Mouse (Mus musculus) intestine, embryonic 14.5 days (tissue): ENCODE measurements around the gene Treml1. TPM values are rescaled to one million over a fixed set of nuclear protein-coding genes. Genes with fewer than 3 reads are reported as not detected.
A peak's percentile ranks its signal among the peaks of the same experiment; 100 is the strongest.

Experiments
- ATAC-seq: fragments of 200-750 bp; cut with Nextera tagmentation; replicated peaks from 2 replicates; pipeline ENCODE4 v1.8.0; 2017; ENCODE audit warnings: low read depth, moderate number of reproducible peaks, moderate TSS enrichment, moderate library complexity; ENCODE audit not compliant: low FRiP score, low TSS enrichment
- DNase-seq: peaks from one replicate; pipeline ENCODE4 v3.0.0-alpha.2; 2018; ENCODE audit warnings: low spot score
- H3K27ac ChIP-seq: fragments of 300-500 bp; sonication (generic); 2 replicates; pipeline ENCODE4 v1.5.1; 2014; ENCODE audit warnings: low read depth, mild to moderate bottlenecking, control low read depth
- H3K27me3 ChIP-seq: fragments of 300-500 bp; sonication (generic); replicated peaks from 2 replicates; pipeline ENCODE4 v1.6.1; 2014; ENCODE audit warnings: low read length, control low read depth; ENCODE audit not compliant: control insufficient read depth, insufficient read depth
- H3K36me3 ChIP-seq: fragments of 300-500 bp; sonication (generic); 2 replicates; pipeline ENCODE4 v1.6.1; 2014; ENCODE audit warnings: low read length, control low read depth; ENCODE audit not compliant: control insufficient read depth, insufficient read depth
- H3K4me1 ChIP-seq: fragments of 300-500 bp; sonication (generic); replicated peaks from 2 replicates; pipeline ENCODE4 v1.6.1; 2014; ENCODE audit warnings: low read length, control low read depth, mixed read lengths; ENCODE audit not compliant: control insufficient read depth, insufficient read depth
- H3K4me2 ChIP-seq: fragments of 300-500 bp; sonication (generic); 2 replicates; pipeline ENCODE4 v1.6.1; 2014; ENCODE audit warnings: low read length
- H3K4me3 ChIP-seq: fragments of 300-500 bp; sonication (generic); 2 replicates; pipeline ENCODE4 v1.5.1; 2014; ENCODE audit warnings: low read depth, low read length, control low read depth, mixed read lengths
- H3K9ac ChIP-seq: fragments of 300-500 bp; sonication (generic); 2 replicates; pipeline ENCODE4 v1.6.1; 2014; ENCODE audit warnings: mild to moderate bottlenecking, low read length
- H3K9me3 ChIP-seq: fragments of 300-500 bp; sonication (generic); 2 replicates; pipeline ENCODE4 v1.6.1; 2016; ENCODE audit warnings: low read length, control low read depth; ENCODE audit not compliant: control insufficient read depth
- WGBS: fragments of 180-500 bp; shearing (Covaris S2); extraction: QIAGEN DNeasy Blood & Tissue Kit; methylation state at CpG from one replicate; pipeline ENCODE4 v1.1.7; 2014; 5-methylcytosine and 5-hydroxymethylcytosine counted together
- polyA plus RNA-seq: library from polyadenylated mRNA; unstranded; fragments of >200 nt; fragmentation: Nextera tagmentation; extraction: Ambion mirVana; gene quantifications from 2 replicates; pipeline ENCODE4 v1.2.1, GENCODE M21; 2014

The Treml1 gene
- polyA plus RNA-seq, 1 experiment from 2014 or later: 0.91 TPM

- Histone ChIP-seq H3K4me2 (no peak overlapping the region), H3K4me3 (no peak overlapping the region), H3K9me3 (no peaks in the 10 kb centered on the region), H3K4me1 (no peaks in the 10 kb centered on the region), H3K9ac (no peak overlapping the region), H3K27ac (no peak overlapping the region), H3K36me3 (no peaks in the 10 kb centered on the region), H3K27me3 (no peaks in the 10 kb centered on the region)
- WGBS: 71% methylated on average over 4 of the region's 4 CpGs
- ATAC-seq (no peak), DNase-seq (no peak)
These were observed 33.1 kb upstream of the Treml1 start for GRCm38 (mm10) chr17:48326656-48327055.

GRCm38 (mm10) chr17:48332524-48332923 lies 27.2 kb upstream of the Treml1 start:
- Histone ChIP-seq H3K36me3 (no peaks in the 10 kb centered on the region), H3K9me3 (no peaks in the 10 kb centered on the region), H3K4me3 (no peak overlapping the region), H3K9ac (no peak overlapping the region), H3K27ac (no peak overlapping the region), H3K27me3 (no peaks in the 10 kb centered on the region), H3K4me2 (no peak overlapping the region), H3K4me1 (no peaks in the 10 kb centered on the region)
- DNase-seq (no peak), ATAC-seq (no peak)
- WGBS: 86% methylated on average over 2 of the region's 2 CpGs

- Histone ChIP-seq H3K27me3 (no peaks in the 10 kb centered on the region), H3K4me2 (no peak overlapping the region), H3K27ac (no peak overlapping the region), H3K9me3 (no peaks in the 10 kb centered on the region), H3K36me3 (no peaks in the 10 kb centered on the region), H3K4me3 (no peak overlapping the region), H3K4me1 (no peaks in the 10 kb centered on the region), H3K9ac (no peak overlapping the region)
- WGBS: 84% methylated on average over 4 of the region's 4 CpGs
- no peak for DNase-seq
- no peak for ATAC-seq
These were observed 25.5 kb upstream of the Treml1 start for GRCm38 (mm10) chr17:48334186-48334585.

DNA sequence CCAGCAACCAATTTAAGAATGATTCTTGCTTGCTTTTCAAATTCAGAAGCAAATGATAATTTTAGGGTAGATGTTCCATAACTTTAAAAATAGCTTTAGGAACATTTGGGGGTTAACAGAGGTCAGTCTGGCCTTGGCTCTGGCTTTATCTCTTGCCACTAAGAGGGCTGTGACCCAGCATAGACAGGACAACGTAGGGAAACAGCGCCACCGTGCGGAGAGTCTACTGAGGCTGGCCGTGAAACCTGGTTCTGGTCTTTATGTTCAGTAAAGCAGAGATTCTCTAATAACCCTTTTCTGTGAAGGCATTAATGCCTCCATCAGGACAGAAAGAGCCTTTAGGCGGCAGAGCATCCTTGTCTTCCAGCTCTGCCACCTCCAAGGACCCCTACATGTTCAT lies 22.9 kb upstream of the Treml1 start:
- no peak overlapping the region for H3K27ac ChIP-seq
- ATAC-seq: 0 out of 2 replicates have a peak, but pooled peaks have one; percentile 43
- H3K9me3 ChIP-seq: no peaks in the 10 kb centered on the region
- H3K9ac ChIP-seq: no peak overlapping the region
- H3K4me2 ChIP-seq: no peak overlapping the region
- no peak overlapping the region for H3K4me3 ChIP-seq
- peak; percentile 91 for DNase-seq
- no peaks in the 10 kb centered on the region for H3K36me3 ChIP-seq
- H3K27me3 ChIP-seq: no peaks in the 10 kb centered on the region
- 4% methylated on average over 6 of the region's 6 CpGs for WGBS
- no peaks in the 10 kb centered on the region for H3K4me1 ChIP-seq

DNA sequence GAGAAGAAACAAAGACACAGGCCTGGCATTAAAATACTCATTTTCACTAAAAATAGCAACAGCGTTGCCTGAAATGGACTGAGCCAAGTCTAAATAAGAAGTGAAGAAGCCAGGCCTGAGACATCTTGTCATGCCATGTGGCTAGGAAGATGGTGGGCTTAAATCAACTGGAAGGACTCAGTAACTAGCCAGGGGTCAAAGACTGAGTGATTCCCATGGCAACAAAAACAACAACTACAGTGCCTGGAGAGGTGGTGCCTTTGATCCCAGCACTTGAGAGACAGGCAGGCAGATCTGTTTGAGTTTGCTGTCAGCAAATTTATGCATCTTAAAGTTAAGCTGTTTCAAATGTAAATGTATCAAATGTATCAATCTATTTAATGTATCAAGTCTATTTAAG lies 19.4 kb upstream of the Treml1 start:
- no peak for ATAC-seq
- Histone ChIP-seq H3K9ac (no peak overlapping the region), H3K4me3 (no peak overlapping the region), H3K4me1 (no peaks in the 10 kb centered on the region), H3K27ac (no peak overlapping the region), H3K4me2 (no peak overlapping the region), H3K9me3 (no peaks in the 10 kb centered on the region), H3K36me3 (no peaks in the 10 kb centered on the region), H3K27me3 (no peaks in the 10 kb centered on the region)
- 45% methylated on average over 1 of the region's 1 CpGs for WGBS
- DNase-seq: no peak

DNA sequence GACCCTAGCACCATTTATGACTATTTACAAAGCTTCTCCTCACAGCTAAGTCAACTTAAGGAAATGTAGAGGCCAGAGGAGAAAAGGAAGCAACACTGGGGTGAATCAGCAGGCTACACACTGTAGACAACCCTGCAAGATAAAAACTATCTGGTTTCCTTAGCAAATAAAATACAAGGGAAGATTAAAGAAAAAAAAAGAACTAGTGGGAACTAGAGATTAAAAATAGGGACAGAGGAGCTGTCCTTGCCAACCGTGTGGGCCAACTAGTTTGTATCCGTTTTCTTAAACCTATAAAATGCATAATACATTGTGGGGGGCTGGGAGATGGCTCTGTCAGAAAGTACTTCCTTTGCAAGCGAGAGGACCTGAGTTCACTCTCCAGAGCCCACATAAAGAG lies 17.8 kb upstream of the Treml1 start:
- no peaks in the 10 kb centered on the region for H3K4me1 ChIP-seq
- no peaks in the 10 kb centered on the region for H3K36me3 ChIP-seq
- no peak overlapping the region for H3K4me2 ChIP-seq
- ATAC-seq (no peak), DNase-seq (no peak)
- 56% methylated on average over 3 of the region's 3 CpGs for WGBS
- no peak overlapping the region for H3K9ac ChIP-seq
- no peak overlapping the region for H3K27ac ChIP-seq
- H3K4me3 ChIP-seq: no peak overlapping the region
- H3K27me3 ChIP-seq: no peaks in the 10 kb centered on the region
- H3K9me3 ChIP-seq: no peaks in the 10 kb centered on the region

DNA sequence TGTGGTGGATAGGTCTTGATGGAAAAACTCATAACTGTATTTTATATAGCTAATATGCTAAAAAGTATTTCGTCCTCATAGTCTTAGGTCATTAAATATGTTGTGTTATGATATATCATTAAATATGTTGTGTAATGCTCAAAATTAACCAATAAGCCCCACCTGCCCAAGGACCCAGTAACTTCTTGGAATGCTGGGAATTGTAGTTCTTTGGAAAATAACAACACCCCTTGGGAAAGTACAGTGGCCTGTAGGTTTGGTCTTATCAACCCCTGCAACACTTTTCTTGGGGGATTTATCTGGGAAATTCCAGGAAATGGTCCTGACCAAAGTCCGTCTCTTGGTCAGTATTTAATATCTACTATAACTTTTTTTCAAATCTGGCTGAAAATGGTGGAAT lies 16.7 kb upstream of the Treml1 start:
- H3K27me3 ChIP-seq: no peaks in the 10 kb centered on the region
- no peaks in the 10 kb centered on the region for H3K36me3 ChIP-seq
- H3K27ac ChIP-seq: no peak overlapping the region
- no peak overlapping the region for H3K4me2 ChIP-seq
- ATAC-seq (no peak), DNase-seq (no peak)
- no peaks in the 10 kb centered on the region for H3K9me3 ChIP-seq
- H3K4me3 ChIP-seq: no peak overlapping the region
- H3K9ac ChIP-seq: no peak overlapping the region
- WGBS: 90% methylated on average over 2 of the region's 2 CpGs
- H3K4me1 ChIP-seq: no peaks in the 10 kb centered on the region

DNA sequence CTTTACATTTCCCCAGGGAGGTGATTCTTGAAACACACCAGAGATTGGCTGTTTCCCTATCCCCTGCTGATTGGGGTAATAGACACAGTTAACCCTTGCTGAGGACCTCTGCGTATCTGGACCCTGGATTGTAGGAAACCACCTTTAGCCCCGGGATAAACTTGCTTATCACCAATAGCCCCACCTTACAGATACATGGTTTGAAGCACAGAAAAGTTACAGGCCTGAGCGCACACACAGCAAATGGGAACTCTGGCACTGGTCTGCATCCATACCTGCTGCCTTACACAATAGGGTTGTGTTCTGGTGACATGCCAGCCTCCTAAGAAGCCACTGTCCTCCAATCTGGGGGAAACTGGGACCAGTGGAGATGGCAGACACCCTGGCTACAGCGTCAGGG lies 13.9 kb upstream of the Treml1 start:
- H3K4me1 ChIP-seq: no peaks in the 10 kb centered on the region
- H3K4me2 ChIP-seq: no peak overlapping the region
- no peak overlapping the region for H3K4me3 ChIP-seq
- no peak overlapping the region for H3K27ac ChIP-seq
- DNase-seq: no peak
- H3K9me3 ChIP-seq: no peaks in the 10 kb centered on the region
- ATAC-seq: no peak
- no peaks in the 10 kb centered on the region for H3K36me3 ChIP-seq
- H3K9ac ChIP-seq: no peak overlapping the region
- WGBS: 79% methylated on average over 4 of the region's 4 CpGs
- no peaks in the 10 kb centered on the region for H3K27me3 ChIP-seq

- Histone ChIP-seq H3K4me2 (no peak within 1 kb of the TSS), H3K4me1 (no peaks in the 10 kb centered on the region), H3K9me3 (no peaks in the 10 kb centered on the region), H3K4me3 (no peak within 1 kb of the TSS), H3K9ac (no peak within 1 kb of the TSS), H3K27ac (no peak within 1 kb of the TSS), H3K36me3 (no peaks in the 10 kb centered on the region), H3K27me3 (no peaks in the 10 kb centered on the region)
- no peak for DNase-seq
- ATAC-seq: no peak
- WGBS: 72% methylated on average over 5 of the region's 5 CpGs
These were observed 13.5 kb upstream of the Treml1 start, which contains the start of gene Trem2 for GRCm38 (mm10) chr17:48346231-48346630. Gene Trem2 (plus strand): TSS chr17:48346401.
